Mouse (Mus musculus) small intestine, adult 2 months (tissue): Measurements from ENCODE around the gene Ralbp1.

Experiments
- CTCF ChIP-seq: fragments of 200-500 bp; IDR thresholded peaks from 2 replicates; pipeline ENCODE4 v1.5.1; 2012; ENCODE audit warnings: low read depth, mild to moderate bottlenecking, control low read depth, inconsistent platforms, low read length, moderate library complexity, mixed read lengths; ENCODE audit not compliant: insufficient replicate concordance, insufficient read length; ENCODE audit errors: extremely low read depth
- POLR2A ChIP-seq: fragments of 200-500 bp; IDR thresholded peaks from 2 replicates; pipeline ENCODE4 v1.6.1; 2012; ENCODE audit warnings: low read depth, mild to moderate bottlenecking, control low read depth, inconsistent platforms, low read length, moderate library complexity

- TF ChIP-seq POLR2A (no peak), CTCF (no peak)
Measured at GRCm38 (mm10) chr17:65921975-65922374, 36.4 kb upstream of the Ralbp1 start.
